Mouse (Mus musculus): ENCODE data around the gene Slc13a2. TPM values are rescaled to one million over a fixed set of nuclear protein-coding genes. Genes with fewer than 3 reads are reported as not detected.

Gene Slc13a2
- total RNA-seq, 2 experiments from 2014 or later, result not detected

GRCm38 (mm10) chr11:78435776-78436349 lies 13.8 kb upstream of the Slc13a2 start:
- DNase-seq (ENCODE audit: low spot score in 2 of 2), result peak; percentile 66

DNA sequence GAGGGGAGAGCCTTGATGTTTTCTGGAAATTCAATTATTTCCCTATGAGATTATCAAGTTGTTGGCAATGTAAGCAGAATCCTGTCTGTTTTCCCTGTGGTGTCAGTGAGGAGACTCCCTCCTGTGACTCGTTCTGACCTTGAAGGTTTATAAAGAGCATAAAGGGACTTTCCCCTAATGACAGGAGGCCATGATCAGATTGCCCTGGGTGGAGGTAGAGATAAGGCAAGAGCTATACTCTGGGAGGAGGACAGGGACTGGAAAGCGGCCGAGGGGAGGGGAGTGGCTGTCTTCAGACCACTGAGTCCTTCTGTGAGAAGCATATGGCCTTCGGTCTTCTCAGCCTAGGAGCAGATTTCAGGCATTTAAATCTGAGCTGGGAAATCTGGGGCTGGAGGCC lies 12.0 kb upstream of the Slc13a2 start:
- DNase-seq (ENCODE audit: low spot score in 2 of 2), result no peak

- no peak for DNase-seq (ENCODE audit: low spot score in 2 of 2)
Observed at GRCm38 (mm10) chr11:78431176-78431575, 9.2 kb upstream of the Slc13a2 start.

DNA sequence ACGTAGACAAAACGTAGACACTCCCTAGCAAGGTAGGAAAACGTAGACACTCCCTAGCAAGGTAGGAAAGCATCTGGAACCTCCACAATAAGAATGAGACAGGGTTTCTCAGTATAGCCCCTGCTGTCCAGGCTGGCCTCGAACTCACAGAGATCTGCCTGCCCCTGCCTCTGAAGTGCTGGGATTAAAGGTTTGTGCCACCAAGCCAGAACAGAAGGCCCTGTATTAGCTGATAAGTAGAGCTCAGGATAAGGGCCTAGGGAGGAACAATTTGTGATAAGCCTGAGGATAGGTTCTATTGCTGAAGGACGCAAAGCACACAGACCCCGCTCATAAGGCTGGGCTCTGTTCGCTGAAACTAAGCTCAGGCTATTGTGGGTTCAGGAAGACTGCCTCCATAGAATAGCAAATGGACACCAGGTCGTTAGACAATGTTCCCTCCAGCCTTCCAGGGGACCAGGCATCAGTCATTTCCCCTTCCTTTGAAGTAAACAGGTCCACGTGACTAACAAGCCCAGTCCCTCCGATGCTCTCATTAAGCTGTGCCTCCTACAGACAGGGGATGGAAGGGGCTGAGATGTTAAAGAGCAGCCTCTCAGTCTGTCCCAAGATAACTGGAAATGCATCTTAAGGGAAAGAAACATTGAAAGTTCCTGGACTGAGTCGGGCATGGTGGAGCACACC lies 8.3 kb upstream of the Slc13a2 start:
- no peak for DNase-seq (ENCODE audit: low spot score in 2 of 2)

DNA sequence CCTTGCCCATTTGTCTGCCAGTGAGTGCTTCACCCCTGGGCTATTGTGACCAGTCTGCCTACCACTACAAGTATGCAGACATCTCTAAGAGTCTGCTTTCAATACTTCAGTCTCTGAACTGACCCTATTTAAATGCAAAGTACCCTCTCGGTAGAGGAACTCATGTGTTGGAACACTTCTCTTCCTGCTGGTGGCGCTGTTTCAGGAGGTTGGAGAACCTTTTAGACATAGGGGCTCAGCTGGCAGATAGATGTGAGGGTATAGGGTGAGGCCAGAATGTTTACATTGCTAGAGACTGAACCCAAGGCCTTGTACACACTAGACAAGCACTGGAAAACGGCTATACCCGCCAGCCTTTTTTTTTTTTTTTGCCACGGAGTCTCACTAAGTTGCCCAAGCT lies 6.3 kb upstream of the Slc13a2 start:
- DNase-seq (ENCODE audit: low spot score in 2 of 2), result no peak

- DNase-seq (ENCODE audit: low spot score in 2 of 2), result no peak
Observed at GRCm38 (mm10) chr11:78427655-78428054, 5.6 kb upstream of the Slc13a2 start.

DNA sequence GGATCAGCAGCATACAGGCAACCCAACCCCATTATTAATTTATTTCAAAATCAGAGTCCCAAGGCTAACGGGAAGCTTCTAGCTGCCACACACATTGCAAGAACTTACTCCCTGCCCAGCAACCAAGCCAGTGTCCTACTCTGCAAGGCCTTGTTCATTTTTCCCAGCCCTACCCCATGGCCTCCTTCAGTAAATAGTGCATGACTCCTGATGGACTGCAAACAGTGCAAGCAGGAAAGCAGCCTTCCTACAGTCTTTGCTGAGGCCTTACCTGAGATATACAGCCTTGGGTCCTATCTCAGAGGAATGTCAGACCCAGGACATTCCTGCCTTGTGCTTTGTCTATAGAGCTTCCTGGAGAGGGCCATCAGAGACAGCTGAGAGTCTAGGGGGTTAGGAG lies 3.6 kb upstream of the Slc13a2 start:
- no peak for DNase-seq (ENCODE audit: low spot score in 2 of 2)

DNA sequence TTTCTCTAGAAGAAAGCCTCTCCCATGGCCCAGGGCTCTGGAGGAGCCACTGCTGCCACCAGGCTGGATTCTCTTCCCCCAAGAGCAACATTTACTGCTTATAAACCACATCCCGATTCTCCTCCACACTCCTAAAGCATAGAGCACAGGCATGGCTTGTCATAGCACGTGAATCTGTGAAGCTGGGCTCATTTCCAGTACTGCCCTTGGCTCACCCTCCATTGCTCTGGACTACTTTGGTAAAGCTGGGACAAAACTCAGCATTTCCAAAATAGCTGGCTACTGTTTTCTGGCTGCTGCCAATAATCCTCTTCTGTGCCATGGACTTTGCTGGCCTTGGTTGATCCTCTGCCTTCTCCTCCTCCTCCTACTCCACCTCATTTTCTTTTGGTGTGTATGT lies 2.3 kb upstream of the Slc13a2 start:
- DNase-seq (ENCODE audit: low spot score in 2 of 2), result peak in 1 of 2 experiments; percentile 36

GRCm38 (mm10) chr11:78421201-78422009 lies 612 bp downstream of the Slc13a2 start:
- no peak for DNase-seq (ENCODE audit: low spot score in 2 of 2)

GRCm38 (mm10) chr11:78420263-78420889 lies 1.6 kb downstream of the Slc13a2 start:
- no peak for DNase-seq (ENCODE audit: low spot score in 2 of 2)

GRCm38 (mm10) chr11:78416854-78417253 lies 5.2 kb downstream of the Slc13a2 start:
- DNase-seq (ENCODE audit: low spot score in 2 of 2), result no peak

- no peak for DNase-seq (ENCODE audit: low spot score in 2 of 2)
Observed at GRCm38 (mm10) chr11:78412861-78413260, 9.2 kb downstream of the Slc13a2 start.

DNA sequence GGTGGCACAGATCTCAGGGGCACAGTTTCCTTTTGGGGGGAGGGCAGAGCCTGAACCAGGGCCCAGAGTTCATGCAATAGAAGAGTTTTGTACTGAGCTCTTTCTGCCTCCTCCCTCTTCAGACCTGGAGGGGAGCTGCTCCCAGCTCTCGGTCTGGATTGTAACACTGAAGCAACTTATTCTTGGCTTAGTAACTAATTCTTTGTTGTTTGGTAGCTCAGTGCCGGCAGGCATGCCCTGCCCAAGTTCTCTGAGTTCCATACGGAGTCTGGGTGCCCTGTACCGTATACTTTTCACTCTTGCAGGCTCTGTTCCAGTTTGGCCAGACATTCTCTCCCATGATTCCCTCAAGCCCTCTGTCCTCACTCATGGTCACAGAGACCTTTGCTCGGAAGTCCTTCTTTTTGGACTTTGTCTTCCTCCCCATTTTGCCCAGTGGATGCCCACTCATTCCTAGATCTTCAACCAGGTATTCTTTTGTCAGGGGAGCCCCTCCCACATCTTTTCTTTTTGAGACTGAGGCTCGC lies 9.6 kb downstream of the Slc13a2 start:
- no peak for DNase-seq (ENCODE audit: low spot score in 2 of 2)

DNA sequence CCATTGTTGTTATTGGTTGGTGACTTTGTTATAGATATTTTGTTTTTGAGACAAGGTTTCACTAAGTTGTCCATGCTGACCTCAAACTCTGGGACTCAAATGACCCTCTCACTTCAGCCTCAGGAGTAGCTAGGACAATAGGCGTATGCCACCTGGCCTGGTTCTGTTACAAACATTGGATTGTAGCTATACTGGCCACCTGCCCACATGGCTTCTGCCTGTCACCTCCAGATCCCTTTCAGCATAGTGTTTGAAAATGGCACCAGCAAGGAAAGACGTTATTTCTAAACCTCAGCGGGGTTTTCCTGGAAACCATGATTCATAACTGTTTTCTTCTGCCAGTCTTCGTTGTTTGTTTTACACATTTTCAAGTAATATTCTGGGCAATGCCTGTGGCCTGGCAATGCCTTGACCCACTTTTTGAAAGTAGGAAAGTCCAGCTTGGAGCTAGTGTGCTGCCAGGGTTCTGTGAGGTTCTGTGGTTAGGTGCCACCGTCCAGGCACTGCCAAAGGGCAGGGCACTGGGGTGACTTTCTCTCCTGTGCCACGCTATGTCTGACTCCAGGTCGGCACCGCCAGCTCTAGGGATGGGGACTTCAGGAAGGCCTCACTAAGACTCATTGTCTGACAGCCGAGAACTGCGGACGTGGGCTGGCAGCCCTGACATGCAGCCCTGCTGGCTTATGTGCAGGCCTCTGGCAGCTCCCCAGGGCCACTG lies 10.3 kb downstream of the Slc13a2 start:
- peak in 1 of 2 experiments; percentile 58 for DNase-seq (ENCODE audit: low spot score in 2 of 2)

- no peak for DNase-seq (ENCODE audit: low spot score in 2 of 2)
Observed at GRCm38 (mm10) chr11:78408256-78409240, 13.5 kb downstream of the Slc13a2 start.

GRCm38 (mm10) chr11:78402062-78402461 lies 20.0 kb downstream of the Slc13a2 start:
- no peak for DNase-seq (ENCODE audit: low spot score in 2 of 2)

GRCm38 (mm10) chr11:78401469-78401868 lies 20.5 kb downstream of the Slc13a2 start:
- DNase-seq (ENCODE audit: low spot score in 2 of 2), result no peak

DNA sequence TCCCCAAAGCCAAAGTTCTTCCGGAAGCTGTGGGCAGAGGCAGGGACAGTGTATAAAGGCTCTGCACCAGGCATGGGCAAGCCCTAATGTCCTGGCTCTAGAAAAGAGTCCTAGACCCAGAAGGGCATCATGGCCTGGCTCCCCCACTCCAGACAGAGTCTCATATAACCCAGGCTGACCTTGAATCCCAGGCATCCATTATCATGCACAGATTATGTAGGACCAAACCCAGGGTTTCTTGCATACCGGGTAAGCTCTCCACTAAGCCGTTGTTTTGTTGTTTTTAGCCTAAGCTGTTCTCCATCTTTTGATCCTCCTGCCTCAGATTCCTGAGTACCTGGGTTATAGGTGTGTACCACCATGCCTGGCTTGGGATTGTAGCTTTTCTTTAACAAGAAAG lies 21.1 kb downstream of the Slc13a2 start:
- DNase-seq (ENCODE audit: low spot score in 2 of 2), result no peak

DNA sequence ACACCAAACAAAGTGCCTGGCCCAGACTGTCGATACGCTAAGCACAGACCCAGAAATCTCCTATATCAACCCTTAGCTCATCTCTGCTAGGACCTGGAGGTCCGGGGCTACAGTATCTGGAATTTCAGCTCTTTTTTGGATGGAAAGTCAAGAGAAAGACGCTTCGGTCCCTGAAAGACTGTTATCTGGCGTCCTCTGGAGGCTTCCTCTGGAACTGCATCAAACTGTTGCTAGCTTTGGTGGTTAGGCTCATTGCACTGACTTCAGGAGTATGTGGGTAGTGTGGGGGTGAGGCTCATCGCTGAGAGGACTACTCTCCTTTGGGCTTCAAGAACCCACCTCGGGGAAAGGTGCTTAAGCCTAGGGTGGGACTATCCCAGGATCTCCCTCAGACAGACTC lies 22.3 kb downstream of the Slc13a2 start:
- DNase-seq (ENCODE audit: low spot score in 2 of 2), result peak; percentile 72 to 77

DNA sequence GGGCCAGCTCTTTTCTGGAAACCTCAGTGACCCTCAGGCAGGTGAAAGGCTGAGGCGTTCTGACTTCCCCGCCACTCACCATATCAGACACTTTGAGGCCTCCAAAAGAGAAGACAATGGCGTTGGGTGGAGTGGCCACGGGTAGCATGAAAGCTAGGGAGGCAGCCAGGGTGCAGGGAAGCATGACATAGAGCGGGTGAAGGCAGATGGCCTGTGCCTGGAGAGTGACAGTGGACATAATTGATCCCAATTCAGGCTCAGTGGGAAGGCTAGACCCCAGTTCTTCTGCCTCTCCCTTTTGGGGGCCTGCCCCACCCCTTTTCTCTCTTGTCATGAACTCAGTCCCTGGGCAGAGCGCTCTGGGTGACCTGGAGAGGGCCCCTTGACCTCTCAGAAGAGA lies 23.8 kb downstream of the Slc13a2 start:
- DNase-seq (ENCODE audit: low spot score in 2 of 2), result no peak

All from adrenal gland, adult 18-20 months (tissue).